Mouse (Mus musculus) brain, embryonic 14.5 days (tissue): ENCODE measurements around the gene Ipo5.

ENCODE experiments used
- CTCF ChIP-seq: fragments of 200-500 bp; IDR thresholded peaks from 2 replicates; pipeline ENCODE4 v1.5.1; 2012; ENCODE audit warnings: inconsistent platforms, mild to moderate bottlenecking, moderate library complexity, borderline replicate concordance; ENCODE audit not compliant: insufficient read depth, insufficient read length; ENCODE audit errors: extremely low read depth
- POLR2A ChIP-seq: fragments of 200-500 bp; IDR thresholded peaks from 2 replicates; pipeline ENCODE4 v1.6.1; 2012; ENCODE audit warnings: mild to moderate bottlenecking, inconsistent platforms, borderline replicate concordance; ENCODE audit not compliant: poor library complexity, insufficient read depth, insufficient read length, severe bottlenecking; ENCODE audit errors: extremely low read depth

DNA sequence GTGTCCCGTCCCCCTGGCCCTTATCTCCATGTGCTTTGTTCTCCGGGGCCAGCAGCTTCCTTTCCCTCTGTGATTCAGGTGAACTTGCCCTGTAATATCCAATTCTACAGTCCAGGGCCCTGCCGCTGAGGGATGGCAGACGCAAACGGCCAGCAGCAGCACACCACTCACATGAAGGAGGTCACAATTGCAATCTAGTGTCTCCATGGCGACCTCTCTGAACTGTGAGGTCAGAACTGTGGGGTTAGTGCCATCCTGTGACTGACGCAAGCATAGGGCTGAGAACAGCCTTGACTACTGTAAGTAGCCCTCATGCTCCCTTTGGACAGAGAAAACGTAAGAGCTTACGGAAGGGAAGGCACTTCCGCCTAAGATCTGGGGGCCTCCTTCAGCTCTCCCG is 14.4 kb upstream of the Ipo5 start:
- TF ChIP-seq CTCF: no peak
- no peak for TF ChIP-seq POLR2A
